Mouse (Mus musculus): ENCODE measurements around the gene Fhdc1. TPM values are rescaled to one million over a fixed set of nuclear protein-coding genes. Genes with fewer than 3 reads are reported as not detected.

Gene Fhdc1
- polyA plus RNA-seq, 1 experiment: 5.2 TPM

DNA sequence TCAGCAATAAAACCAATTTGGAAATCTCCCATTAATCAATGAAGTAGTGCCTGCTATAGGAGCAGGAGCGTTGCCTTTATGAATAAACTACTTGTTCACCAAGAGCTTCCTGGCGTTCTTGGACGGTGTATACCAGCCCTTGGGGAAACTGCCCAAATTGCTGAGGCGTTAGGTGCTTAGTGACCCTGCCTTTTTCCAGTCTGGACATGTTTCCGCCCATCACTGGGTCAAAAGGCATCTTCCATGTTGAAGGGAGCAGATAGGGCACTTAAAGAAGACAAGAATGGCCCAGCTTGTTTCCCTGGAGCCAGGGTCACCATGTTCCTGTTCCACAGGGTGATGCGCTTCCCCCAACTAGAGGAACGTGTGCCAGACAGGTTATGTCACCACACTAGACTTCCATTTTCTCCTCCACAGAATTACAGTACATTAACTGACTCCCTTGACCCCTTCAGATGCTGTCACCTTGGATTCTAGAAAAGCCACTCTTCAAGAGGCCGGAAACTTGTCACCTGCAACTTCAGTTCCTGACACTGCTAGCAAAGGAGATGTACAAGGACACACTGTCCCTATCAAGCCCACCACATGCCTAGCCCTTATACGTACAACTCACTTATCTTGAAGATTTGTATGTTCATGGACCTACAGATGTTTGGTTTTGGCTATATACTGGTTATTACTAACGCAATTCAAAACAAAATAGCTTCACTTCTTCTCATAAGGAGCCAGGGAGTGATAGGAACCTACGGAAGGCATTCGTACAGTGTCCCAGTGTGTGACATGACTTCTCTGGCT is 5.1 kb downstream of the Fhdc1 start:
- no peak for DNase-seq (ENCODE audit: extremely low spot score in 1 of 2, low spot score in 1 of 2)

DNA sequence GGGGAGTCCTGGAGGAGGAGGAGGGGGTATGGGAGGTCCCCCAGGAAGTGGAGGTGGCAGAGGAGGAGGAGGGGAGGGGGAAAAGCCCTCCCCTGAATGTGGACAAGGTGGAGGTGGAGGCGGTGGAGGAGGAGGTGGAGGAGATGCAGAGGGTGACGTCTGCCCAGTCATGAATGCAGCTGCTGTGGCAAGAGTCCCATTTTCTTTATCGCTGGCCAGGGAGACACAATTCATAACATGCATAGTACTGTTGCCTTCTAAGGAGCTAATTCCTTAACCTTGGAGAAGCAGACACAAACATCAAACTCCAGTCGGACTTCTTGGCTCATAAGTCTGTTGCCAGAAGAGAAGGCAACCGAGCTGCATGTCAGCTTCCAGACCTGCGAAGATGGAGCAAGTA is 5.8 kb downstream of the Fhdc1 start:
- no peak for DNase-seq (ENCODE audit: extremely low spot score in 1 of 2, low spot score in 1 of 2)

DNA sequence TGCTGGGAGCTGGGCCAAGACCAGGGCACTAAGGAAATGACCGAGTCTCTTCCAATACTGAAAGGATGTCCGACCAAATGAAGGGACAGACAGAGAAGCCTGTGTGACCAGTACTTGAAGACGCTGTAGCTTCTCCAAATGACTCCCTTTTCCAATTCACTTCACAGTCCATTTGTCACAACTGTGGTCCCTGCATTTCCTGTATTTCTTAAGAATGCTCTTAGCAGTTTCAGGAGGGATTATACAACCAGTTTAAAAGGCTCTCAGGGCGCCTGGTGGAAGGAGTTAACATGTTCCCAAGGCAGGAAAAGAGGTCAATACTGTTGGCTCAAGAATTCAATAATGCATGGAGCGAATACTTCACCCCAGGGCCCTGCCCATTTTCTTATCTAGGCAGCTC is 7.3 kb downstream of the Fhdc1 start:
- DNase-seq (ENCODE audit: extremely low spot score in 1 of 2, low spot score in 1 of 2): no peak

DNA sequence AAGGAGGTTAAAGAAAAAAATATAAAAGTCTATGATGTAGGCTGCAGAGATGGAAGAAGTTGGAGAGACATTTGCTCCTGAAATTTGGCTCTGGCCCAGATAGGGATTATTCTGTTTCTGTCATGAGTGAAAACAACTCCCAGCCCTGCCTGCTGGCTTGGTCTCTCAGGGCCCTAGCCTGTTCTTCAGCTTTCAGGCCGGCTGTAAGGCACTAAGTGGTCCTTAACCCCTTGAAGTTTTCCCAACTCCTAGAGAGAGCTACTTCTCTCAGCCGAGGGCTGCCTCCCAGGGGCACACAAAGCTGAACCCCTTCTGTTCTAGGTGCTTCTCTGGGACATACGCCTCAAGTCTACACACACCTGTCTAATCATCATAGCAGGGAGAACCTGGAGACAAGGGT is 7.7 kb downstream of the Fhdc1 start:
- DNase-seq (ENCODE audit: extremely low spot score in 1 of 2, low spot score in 1 of 2): no peak

DNA sequence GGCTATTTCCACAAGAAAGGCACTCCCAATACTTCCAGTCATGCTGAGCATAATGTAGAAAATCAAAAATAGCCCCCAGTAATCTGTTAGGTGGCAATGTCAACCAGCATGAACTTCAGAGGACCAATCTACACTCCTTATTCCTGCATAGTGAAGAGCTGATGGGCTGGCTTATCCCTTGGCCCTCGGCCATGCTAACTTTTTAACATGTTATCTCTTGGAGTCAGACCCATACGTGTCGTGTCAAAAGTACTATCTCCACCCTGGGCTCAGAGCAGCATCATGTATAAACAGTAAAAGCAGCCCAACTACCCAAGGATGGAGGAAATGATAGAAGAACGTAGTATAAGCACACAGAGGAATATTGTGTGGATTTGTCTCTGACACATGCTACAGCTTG is 9.1 kb downstream of the Fhdc1 start:
- no peak for DNase-seq (ENCODE audit: extremely low spot score in 1 of 2, low spot score in 1 of 2)

DNA sequence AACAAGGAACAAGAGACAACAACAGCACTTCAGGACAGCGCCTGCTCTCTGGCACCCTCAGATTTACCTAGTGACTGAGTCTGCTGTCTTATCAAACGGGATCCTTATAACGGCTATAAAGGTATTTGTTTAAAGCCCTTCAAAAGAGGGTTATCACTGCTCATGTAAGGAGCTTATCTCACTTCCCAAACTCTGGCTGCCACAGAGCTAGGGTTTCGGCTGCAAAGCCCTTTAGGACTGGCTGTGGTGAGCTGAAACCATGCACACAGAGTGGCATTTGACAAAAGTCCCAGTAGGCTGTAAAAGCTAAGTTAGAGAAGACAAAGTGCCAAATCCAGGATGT is 12.1 kb downstream of the Fhdc1 start:
- DNase-seq (ENCODE audit: extremely low spot score in 1 of 2, low spot score in 1 of 2): no peak

DNA sequence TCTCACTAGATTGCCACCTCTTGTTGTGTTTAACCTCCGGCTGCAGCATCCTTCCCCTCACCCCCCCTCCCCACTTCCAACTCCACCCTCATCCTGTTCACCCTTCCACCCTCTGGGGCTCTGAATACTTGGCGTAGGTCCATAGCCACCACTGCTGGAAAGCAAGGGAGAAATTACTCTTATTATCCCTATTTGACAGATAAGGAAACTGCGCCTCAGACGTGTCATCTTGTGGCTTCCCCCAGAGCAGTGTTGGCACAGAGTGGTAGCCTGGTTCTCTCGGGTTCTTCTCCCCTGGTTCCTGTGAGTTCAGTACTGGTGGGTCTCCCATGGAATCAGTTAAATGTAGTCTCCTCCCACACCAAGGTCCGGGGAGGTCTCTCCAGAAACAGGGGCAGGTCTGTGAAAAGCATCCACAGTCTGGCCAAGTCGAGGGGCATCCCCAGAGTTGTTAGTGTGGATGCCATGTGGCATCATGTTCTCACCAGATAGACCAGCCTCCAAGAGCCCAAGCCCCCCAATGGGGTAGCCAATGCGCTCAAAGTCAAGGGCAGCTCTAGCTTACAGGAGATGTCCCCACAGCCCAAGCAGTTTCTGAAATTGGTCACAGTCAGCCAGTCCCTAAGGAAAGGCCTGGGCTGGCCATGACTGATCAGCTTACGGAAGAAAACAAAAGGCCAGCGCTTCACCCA is 12.7 kb downstream of the Fhdc1 start:
- DNase-seq (ENCODE audit: extremely low spot score in 1 of 2, low spot score in 1 of 2): no peak

DNA sequence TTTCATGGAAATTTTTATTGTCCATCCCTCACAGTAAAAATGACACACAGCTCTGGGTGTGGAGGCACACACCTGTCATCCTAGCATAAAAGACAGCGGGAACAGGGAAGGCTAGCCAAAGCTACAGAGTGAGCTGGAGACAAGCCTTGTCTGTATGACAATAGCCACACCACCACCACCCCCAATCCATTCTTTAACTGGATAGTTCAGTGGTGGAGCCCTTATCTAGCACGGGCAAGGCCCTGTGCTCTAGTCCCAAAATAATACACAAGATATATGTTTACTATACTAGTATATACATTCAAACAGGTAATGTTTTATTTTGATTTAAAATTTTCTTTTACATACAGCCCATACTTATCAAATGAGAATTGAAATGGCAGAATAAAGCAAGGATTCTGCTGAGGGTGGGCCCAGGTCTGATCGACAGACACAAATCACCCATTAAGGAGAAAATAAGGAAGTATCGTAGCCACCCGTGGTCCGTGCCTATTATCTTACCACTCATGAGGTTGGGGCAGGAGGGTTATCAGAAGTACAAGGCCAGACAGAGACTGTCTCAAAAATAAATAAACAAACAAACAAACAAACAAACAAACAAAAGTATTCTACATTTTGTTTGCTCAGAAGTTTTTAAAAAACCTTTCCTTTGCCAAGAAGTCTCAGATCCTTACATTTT is 14.3 kb downstream of the Fhdc1 start:
- DNase-seq (ENCODE audit: extremely low spot score in 1 of 2, low spot score in 1 of 2): no peak

DNA sequence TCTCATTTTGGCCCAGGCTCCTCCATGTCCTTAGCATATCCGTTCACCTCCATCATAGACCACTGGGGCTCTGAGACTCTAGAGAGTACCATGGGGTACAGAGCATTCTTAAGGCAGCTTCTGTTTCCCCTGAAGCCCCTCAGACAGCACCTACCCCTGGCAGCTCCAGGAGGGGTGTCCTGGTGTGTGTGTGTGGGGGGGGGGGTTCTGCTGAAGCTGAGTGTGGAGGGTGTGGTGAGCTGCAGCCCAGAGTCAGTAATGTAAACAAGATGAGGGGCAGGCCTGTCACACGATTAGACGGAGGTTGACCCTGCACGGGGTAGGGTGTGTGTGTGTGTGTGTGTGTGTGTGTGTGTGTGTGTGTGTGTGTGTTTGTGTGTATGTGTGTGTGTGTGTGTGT is 18.5 kb downstream of the Fhdc1 start:
- no peak for DNase-seq (ENCODE audit: extremely low spot score in 1 of 2, low spot score in 1 of 2)

DNA sequence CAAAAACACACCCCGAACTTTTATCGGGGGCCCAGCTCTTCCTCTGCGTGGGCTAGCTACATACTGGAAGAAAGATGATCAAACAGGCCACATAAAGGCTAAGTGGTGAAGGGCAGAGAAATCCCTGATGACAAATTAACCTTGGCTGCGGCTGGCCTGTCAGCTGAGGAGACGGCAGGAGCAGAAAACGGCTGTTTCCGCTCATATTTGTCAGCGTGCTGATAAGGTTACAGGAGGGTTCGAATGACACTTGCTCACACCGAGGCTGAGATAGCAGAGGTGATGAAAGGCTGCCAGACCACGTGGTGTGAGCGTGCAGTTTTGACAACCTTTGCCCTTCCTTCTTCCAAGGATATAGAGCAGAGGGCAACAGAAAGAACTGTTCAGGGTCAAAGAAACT is 19.3 kb downstream of the Fhdc1 start:
- no peak for DNase-seq (ENCODE audit: extremely low spot score in 1 of 2, low spot score in 1 of 2)

DNA sequence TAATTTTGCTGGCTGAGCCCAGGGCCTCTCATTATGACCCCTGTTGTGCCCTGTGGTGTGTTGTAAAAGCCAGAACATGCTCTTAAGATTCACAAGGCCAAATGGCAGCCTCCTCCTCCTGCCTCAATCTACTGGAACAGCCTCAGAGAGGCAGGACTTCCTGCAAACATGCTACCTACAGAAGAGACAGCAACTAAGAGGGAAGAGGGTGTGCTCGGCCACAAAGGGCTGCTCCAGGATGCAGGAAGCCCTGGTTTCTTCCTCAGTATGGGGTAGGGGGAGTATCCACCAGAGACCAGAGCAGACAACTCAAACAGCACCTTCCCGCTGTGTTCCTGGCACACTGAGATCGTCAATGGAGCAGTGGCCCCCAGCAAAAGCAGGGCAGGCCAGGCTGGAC is 19.7 kb downstream of the Fhdc1 start:
- no peak for DNase-seq (ENCODE audit: extremely low spot score in 1 of 2, low spot score in 1 of 2)

DNA sequence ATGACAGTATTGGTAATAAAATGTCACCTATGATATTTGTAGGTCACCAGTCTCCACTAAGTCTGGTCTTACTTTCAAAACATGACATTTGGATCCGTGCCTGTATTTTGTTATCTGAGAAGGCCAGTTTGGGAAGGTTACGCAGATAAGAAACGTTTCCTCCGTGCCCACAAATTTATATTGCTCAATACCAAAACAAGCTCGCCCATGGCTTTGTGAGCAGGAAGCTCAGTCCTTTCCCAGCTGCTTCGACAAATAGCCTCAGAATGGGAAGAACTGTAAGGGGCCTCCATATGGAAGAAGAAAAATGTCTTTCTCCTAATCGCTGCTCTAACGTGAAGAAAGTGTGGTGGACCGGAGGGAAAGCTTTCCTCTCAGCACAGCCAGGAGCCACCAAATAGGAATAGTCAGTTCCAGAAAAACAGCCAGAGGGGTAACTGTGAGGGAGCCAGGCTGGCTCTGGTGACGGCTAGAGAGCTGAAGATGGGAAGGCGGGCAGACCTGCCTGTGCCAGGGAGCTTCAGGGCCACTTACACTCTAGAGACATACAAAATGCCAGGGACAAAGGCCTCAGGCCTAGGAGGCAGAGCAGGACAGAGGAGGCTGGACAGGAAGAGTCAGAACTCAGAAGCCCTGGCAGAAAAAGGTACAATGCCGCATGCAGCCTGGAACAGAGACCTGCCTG is 24.4 kb downstream of the Fhdc1 start:
- DNase-seq (ENCODE audit: extremely low spot score in 1 of 2, low spot score in 1 of 2): no peak

DNA sequence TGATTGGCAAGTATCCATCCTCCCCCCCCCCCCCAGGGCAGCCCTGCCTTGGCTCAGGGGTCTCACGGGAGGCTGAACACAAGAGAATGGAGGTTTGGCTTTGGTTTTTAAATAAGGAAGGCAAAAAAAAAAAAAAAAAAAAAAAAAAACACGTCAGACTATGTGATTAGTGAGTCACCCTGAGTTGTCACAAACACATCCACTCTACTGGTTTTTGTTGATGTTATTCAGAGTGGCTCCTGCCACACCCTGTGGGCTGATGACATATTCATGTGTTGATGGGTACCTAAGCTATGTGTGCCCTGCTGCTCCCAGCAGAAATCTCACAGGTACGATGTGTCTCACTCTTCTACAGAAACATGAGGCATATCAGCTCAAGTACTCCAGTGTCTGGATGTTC is 29.6 kb downstream of the Fhdc1 start:
- no peak for DNase-seq (ENCODE audit: extremely low spot score in 1 of 2, low spot score in 1 of 2)

DNA sequence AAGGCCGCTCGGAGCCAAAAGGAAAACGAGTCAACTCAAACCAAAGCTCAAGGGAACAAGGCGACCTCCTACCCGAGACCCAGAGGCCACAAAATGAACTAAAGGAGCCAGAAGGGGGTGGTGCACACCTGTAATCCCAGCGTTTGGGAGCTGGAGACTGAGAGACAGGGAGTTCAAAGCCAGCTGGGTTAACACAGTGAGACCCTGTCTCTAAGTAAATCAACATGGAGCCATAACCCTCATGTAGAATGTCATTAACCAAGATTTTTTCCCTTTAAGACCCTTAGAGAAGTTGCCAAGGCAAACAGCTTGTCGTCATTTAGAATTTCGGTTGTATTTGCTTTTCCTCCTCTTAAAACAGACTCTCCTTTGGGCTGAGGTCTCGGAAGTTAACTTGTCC is 31.2 kb downstream of the Fhdc1 start:
- no peak for DNase-seq (ENCODE audit: extremely low spot score in 1 of 2, low spot score in 1 of 2)

DNA sequence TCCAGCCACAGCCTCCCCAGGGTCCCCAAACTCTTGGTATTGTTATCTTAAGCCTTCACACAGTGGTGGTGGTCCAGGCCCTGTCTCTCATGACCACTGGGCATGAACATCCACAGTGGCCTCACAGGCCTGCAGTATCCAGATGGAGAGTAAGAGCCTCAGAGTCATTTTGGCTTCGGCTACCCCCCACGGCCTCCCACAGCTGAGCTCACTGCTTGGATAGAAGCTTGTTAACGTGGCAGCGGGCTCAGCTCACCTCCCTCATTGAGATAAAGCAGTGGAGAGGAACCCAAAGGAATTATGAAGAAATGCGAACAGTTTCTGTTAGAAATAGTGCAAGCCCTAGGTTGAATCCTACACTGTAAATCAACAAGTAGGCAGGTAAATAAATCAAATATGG is 32.4 kb downstream of the Fhdc1 start:
- no peak for DNase-seq (ENCODE audit: extremely low spot score in 1 of 2, low spot score in 1 of 2)

DNA sequence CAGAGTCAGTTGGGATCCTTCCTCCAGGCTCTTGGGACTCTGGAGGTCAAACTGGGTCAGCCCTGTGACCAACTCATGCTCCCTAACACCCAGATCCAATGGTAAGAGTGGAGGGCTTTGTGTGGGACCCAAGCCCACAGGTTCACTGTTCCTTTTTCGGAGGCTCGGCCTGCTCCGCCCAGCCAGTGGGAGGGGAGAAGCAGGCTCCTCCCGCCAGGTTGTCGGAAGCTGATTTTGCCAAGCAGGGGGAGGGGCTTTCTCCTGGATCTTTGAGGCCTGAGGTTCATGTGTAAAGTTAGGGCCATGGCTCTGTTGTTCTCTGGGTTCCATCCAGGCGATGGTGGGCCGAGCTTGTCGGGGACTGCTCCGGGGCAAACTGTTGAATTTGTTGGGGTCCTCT is 34.4 kb downstream of the Fhdc1 start:
- DNase-seq (ENCODE audit: extremely low spot score in 1 of 2, low spot score in 1 of 2): no peak

DNA sequence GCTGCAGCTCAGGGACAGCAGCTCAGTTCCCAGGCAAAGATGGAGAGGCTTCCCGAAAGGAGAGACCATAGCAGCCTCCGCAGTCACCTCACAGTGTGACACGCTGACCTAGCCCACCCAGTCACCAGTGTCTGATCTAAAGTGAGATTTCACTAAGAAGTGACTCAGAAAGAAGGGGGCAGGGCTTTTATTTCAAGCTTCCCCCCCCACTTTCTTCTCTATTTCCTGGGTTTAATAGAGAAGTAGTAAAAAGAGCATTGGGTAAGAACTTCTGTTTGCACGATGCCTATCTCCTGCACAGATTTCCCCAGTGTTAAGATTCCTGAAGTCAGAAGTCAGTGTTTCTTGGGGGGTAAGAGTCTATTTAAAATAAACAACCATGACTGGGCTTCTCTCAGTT is 37.3 kb downstream of the Fhdc1 start:
- DNase-seq (ENCODE audit: extremely low spot score in 1 of 2, low spot score in 1 of 2): no peak

DNA sequence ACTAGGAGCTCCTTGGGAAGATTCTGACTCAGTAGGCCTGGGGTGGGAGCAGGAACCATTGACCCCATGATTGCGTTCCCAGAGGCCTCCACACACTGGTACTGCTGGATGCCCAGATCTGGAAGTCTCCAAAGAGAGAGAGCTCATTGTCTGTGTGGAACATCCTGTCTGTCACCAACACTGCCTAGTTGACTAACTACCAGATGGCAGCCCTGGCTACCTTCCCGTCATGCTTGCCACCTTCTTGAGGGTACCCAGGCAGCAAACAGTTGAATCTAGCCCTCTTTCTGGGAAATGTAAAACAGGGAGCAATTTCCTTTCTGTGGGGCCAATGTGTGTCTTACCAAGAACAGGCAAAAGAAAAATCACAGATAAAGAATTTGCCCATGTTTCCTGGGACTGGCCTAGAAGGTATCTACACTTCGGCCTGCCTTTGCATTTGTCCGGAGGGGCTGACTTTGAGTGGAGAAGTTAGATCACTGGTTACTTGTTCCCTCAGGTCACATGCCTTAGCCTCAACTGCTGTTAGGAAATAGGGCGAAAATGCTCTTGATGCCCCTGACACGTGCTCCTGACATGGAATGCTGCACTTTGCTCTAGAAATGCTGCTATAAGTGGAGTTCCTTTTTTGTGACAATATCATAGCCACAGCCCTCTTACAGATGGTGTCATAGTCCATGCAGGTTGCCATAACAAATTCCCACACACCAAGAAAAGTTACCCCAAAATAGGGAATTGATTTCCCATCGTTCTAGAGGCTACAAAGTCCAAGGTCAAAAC is 40.6 kb downstream of the Fhdc1 start:
- DNase-seq (ENCODE audit: extremely low spot score in 1 of 2, low spot score in 1 of 2): peak in 1 of 2 experiments; percentile 79

DNA sequence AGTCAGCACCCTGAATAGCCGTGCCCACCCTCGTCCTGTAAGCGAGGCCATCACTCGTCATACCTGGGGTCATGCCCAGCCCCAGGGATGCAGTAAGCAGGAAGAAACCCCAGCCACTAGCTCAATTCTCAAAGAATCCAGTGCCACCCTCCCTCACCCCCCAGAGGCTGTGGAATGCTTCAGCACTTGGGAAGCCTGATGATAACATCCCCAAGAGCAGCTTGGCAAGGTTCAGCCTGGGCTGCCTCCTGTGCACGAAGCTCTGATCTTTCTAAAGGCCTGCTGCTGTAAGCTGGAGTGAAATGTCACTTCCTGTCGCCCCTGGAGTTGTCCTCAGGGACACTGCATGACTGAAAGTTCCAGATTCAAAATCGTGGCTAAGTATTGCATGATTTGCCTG is 41.4 kb downstream of the Fhdc1 start:
- no peak for DNase-seq (ENCODE audit: extremely low spot score in 1 of 2, low spot score in 1 of 2)

DNA sequence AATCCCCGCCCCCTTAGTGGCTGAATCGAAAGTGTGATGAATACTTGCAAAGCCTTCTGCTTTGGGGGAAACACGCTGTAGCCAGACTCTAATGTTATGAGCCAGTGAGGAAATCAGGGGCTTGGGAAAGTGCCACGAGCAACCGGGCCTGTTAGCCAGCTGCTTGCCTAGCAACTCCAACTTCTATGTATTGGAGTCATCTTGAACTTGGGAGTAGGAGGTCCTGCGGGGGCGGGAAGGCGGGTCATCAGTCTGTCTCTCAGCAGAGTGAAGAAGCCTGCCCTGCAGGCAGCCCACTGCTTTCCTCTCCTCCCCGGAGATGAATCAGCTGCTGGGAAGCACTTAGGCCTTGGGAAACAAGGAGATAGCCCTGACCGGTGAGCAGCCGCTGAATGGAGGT is 42.1 kb downstream of the Fhdc1 start:
- DNase-seq (ENCODE audit: extremely low spot score in 1 of 2, low spot score in 1 of 2): peak in 1 of 2 experiments; percentile 72

DNA sequence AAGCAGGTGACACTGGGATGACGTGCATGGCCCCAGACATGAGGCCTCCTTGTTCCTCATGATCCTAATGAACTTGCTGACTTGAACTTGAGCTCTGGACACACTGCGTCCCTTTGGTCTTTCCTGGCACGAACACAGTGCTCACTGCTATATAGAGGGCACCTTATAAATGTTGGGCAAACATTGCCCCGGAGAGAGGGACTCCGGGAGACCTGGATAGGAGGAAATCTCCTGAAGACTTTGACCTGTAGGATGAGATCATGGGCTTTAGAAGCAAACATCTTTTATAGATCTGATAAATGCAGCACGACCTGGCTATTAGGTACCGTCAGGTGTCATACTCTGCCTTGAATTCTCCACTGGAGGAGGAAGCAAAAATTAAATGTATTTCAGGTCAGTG is 43.3 kb downstream of the Fhdc1 start:
- no peak for DNase-seq (ENCODE audit: extremely low spot score in 1 of 2, low spot score in 1 of 2)

Measured in frontal cortex, adult 2 months (tissue).